Mouse (Mus musculus) liver, embryonic 12.5 days (tissue): ENCODE measurements around the gene Kcnj5. TPM values are rescaled to one million over a fixed set of nuclear protein-coding genes. Genes with fewer than 3 reads are reported as not detected.
A peak's percentile ranks its signal among the peaks of the same experiment; 100 is the strongest.

ENCODE experiments used
- ATAC-seq: fragments of 200-750 bp; cut with Nextera tagmentation; 2 replicates; pipeline ENCODE4 v1.8.0; 2017; ENCODE audit warnings: moderate number of reproducible peaks, mild to moderate bottlenecking, moderate library complexity
- H3K27ac ChIP-seq: fragments of 300-500 bp; sonication (generic); 2 replicates; pipeline ENCODE4 v1.5.1; 2016; ENCODE audit warnings: mild to moderate bottlenecking
- H3K27me3 ChIP-seq: fragments of 300-500 bp; sonication (generic); replicated peaks from 2 replicates; pipeline ENCODE4 v1.6.1; 2016; ENCODE audit warnings: mild to moderate bottlenecking, moderate library complexity
- H3K36me3 ChIP-seq: fragments of 300-500 bp; sonication (generic); 2 replicates; pipeline ENCODE4 v1.6.1; 2016; ENCODE audit warnings: mild to moderate bottlenecking, moderate library complexity
- H3K4me1 ChIP-seq: fragments of 300-500 bp; sonication (generic); 2 replicates; pipeline ENCODE4 v1.6.1; 2016
- H3K4me2 ChIP-seq: fragments of 300-500 bp; sonication (generic); 2 replicates; pipeline ENCODE4 v1.6.1; 2016; ENCODE audit warnings: mild to moderate bottlenecking, moderate library complexity
- H3K4me3 ChIP-seq: fragments of 300-500 bp; sonication (generic); 2 replicates; pipeline ENCODE4 v1.5.1; 2016; ENCODE audit warnings: mild to moderate bottlenecking, moderate library complexity
- H3K9ac ChIP-seq: fragments of 300-500 bp; sonication (generic); 2 replicates; pipeline ENCODE4 v1.6.1; 2016; ENCODE audit warnings: mild to moderate bottlenecking, moderate library complexity
- H3K9me3 ChIP-seq: fragments of 300-500 bp; sonication (generic); replicated peaks from 2 replicates; pipeline ENCODE4 v1.6.1; 2016; ENCODE audit warnings: mild to moderate bottlenecking, moderate library complexity
- WGBS: fragments of 180-500 bp; shearing (Covaris S2); methylation state at CpG from one replicate; pipeline ENCODE4 v1.1.7; 2016; ENCODE audit not compliant: insufficient replicate concordance; 5-methylcytosine and 5-hydroxymethylcytosine counted together
- polyA plus RNA-seq: library from polyadenylated mRNA; unstranded; fragments of >200 nt; fragmentation: Nextera tagmentation; extraction: Ambion mirVana; gene quantifications from 2 replicates; pipeline ENCODE4 v1.2.1, GENCODE M21; 2016

Gene Kcnj5
- polyA plus RNA-seq, 1 experiment from 2014 or later, result 3.2 TPM

- ATAC-seq, result no peak
- H3K4me3 ChIP-seq, result no peak overlapping the region
- no peak overlapping the region for H3K9ac ChIP-seq
- H3K27me3 ChIP-seq, result no peaks in the 10 kb centered on the region
- 50% methylated on average over 4 of the region's 4 CpGs for WGBS
- no peak overlapping the region for H3K4me2 ChIP-seq
- H3K4me1 ChIP-seq, result no peaks in the 10 kb centered on the region
- no peak overlapping the region for H3K27ac ChIP-seq
- no peaks in the 10 kb centered on the region for H3K9me3 ChIP-seq
- no peaks in the 10 kb centered on the region for H3K36me3 ChIP-seq
Observed at GRCm38 (mm10) chr9:32312208-32312607, 31.9 kb downstream of the Kcnj5 start.

GRCm38 (mm10) chr9:32311786-32312185 lies 32.4 kb downstream of the Kcnj5 start:
- H3K4me2 ChIP-seq, result no peak overlapping the region
- H3K27ac ChIP-seq, result no peak overlapping the region

GRCm38 (mm10) chr9:32302501-32303150 lies 41.5 kb downstream of the Kcnj5 start:
- WGBS, result 71% methylated on average over 13 of the region's 13 CpGs
- no peak overlapping the region for H3K4me3 ChIP-seq
- no peaks in the 10 kb centered on the region for H3K9me3 ChIP-seq
- H3K4me2 ChIP-seq, result no peak overlapping the region
- H3K36me3 ChIP-seq, result no peaks in the 10 kb centered on the region
- peaks cover 8% of the 10 kb centered on the region; the same call in 1 of the 2 replicates for H3K4me1 ChIP-seq
- ATAC-seq, result no peak
- no peak overlapping the region for H3K9ac ChIP-seq
- no peaks in the 10 kb centered on the region for H3K27me3 ChIP-seq
- no peak overlapping the region for H3K27ac ChIP-seq

More at GRCm38 (mm10) chr9:32311786-32312185, 32.4 kb downstream of the Kcnj5 start:
- Histone ChIP-seq H3K9me3 (no peaks in the 10 kb centered on the region), H3K27me3 (no peaks in the 10 kb centered on the region), H3K4me3 (no peak overlapping the region), H3K4me1 (no peaks in the 10 kb centered on the region), H3K9ac (no peak overlapping the region), H3K36me3 (no peaks in the 10 kb centered on the region)
- 66% methylated on average over 14 of the region's 14 CpGs for WGBS
- ATAC-seq, result no peak

GRCm38 (mm10) chr9:32295061-32295800 lies 48.9 kb downstream of the Kcnj5 start:
- Histone ChIP-seq H3K4me1 (peaks cover 15% of the 10 kb centered on the region; the same call in 1 of the 2 replicates), H3K36me3 (no peaks in the 10 kb centered on the region), H3K9me3 (no peaks in the 10 kb centered on the region), H3K4me3 (no peak overlapping the region), H3K4me2 (no peak overlapping the region), H3K9ac (no peak overlapping the region), H3K27me3 (peaks cover 6% of the 10 kb centered on the region), H3K27ac (no peak overlapping the region)
- no peak for ATAC-seq
- 72% methylated on average over 9 of the region's 9 CpGs for WGBS

- no peak overlapping the region for H3K27ac ChIP-seq
- 28% methylated on average over 5 of the region's 5 CpGs for WGBS
Observed at GRCm38 (mm10) chr9:32292686-32293085, 51.5 kb downstream of the Kcnj5 start.

GRCm38 (mm10) chr9:32291618-32292017 lies 52.5 kb downstream of the Kcnj5 start:
- no peak overlapping the region for H3K4me2 ChIP-seq
- H3K27ac ChIP-seq, result no peak overlapping the region
- ATAC-seq, result peak; percentile 46; the same call in 1 of the 2 replicates
- H3K4me3 ChIP-seq, result no peak overlapping the region
- no peak overlapping the region for H3K9ac ChIP-seq
- no peaks in the 10 kb centered on the region for H3K9me3 ChIP-seq
- H3K4me1 ChIP-seq, result peaks cover 17% of the 10 kb centered on the region; the same call in 1 of the 2 replicates
- 21% methylated on average over 7 of the region's 7 CpGs for WGBS
- H3K27me3 ChIP-seq, result peaks cover 6% of the 10 kb centered on the region
- no peaks in the 10 kb centered on the region for H3K36me3 ChIP-seq

More at GRCm38 (mm10) chr9:32292686-32293085, 51.5 kb downstream of the Kcnj5 start:
- Histone ChIP-seq H3K4me3 (no peak overlapping the region), H3K36me3 (no peaks in the 10 kb centered on the region), H3K27me3 (peaks cover 6% of the 10 kb centered on the region), H3K4me2 (no peak overlapping the region), H3K9ac (no peak overlapping the region), H3K4me1 (peaks cover 15% of the 10 kb centered on the region; the same call in 1 of the 2 replicates), H3K9me3 (no peaks in the 10 kb centered on the region)
- no peak for ATAC-seq

GRCm38 (mm10) chr9:32283591-32283990 lies 60.6 kb downstream of the Kcnj5 start:
- no peak for ATAC-seq
- 76% methylated on average over 5 of the region's 5 CpGs for WGBS

GRCm38 (mm10) chr9:32280456-32280855 lies 63.7 kb downstream of the Kcnj5 start:
- H3K27ac ChIP-seq, result no peak overlapping the region
- H3K27me3 ChIP-seq, result no peaks in the 10 kb centered on the region
- H3K4me3 ChIP-seq, result no peak overlapping the region
- peaks cover 37% of the 10 kb centered on the region for H3K4me1 ChIP-seq
- no peak overlapping the region for H3K9ac ChIP-seq
- no peaks in the 10 kb centered on the region for H3K36me3 ChIP-seq
- H3K9me3 ChIP-seq, result no peaks in the 10 kb centered on the region
- 0 out of 2 replicates have a peak overlapping the region, but pooled peaks have one; percentile 11 for H3K4me2 ChIP-seq
- ATAC-seq, result peak; percentile 76
- WGBS, result 9% methylated on average over 5 of the region's 5 CpGs

More at GRCm38 (mm10) chr9:32283591-32283990, 60.6 kb downstream of the Kcnj5 start:
- H3K9ac ChIP-seq, result no peak overlapping the region
- no peak overlapping the region for H3K4me2 ChIP-seq
- no peaks in the 10 kb centered on the region for H3K36me3 ChIP-seq
- no peaks in the 10 kb centered on the region for H3K9me3 ChIP-seq
- no peaks in the 10 kb centered on the region for H3K27me3 ChIP-seq
- no peak overlapping the region for H3K27ac ChIP-seq
- H3K4me1 ChIP-seq, result peaks cover 45% of the 10 kb centered on the region
- H3K4me3 ChIP-seq, result no peak overlapping the region

- no peaks in the 10 kb centered on the region for H3K27me3 ChIP-seq
- H3K9ac ChIP-seq, result no peak overlapping the region
- H3K9me3 ChIP-seq, result no peaks in the 10 kb centered on the region
- H3K4me1 ChIP-seq, result peaks cover 37% of the 10 kb centered on the region
- no peak overlapping the region for H3K27ac ChIP-seq
- H3K36me3 ChIP-seq, result no peaks in the 10 kb centered on the region
- 0 out of 2 replicates have a peak, but pooled peaks have one; percentile 27 for ATAC-seq
- H3K4me2 ChIP-seq, result no peak overlapping the region
- WGBS, result 24% methylated on average over 3 of the region's 3 CpGs
- no peak overlapping the region for H3K4me3 ChIP-seq
Observed at GRCm38 (mm10) chr9:32279789-32280188, 64.4 kb downstream of the Kcnj5 start.

GRCm38 (mm10) chr9:32278052-32278451 lies 66.1 kb downstream of the Kcnj5 start:
- no peaks in the 10 kb centered on the region for H3K36me3 ChIP-seq
- H3K4me3 ChIP-seq, result no peak overlapping the region
- no peak overlapping the region for H3K4me2 ChIP-seq
- WGBS, result 70% methylated on average over 5 of the region's 5 CpGs
- peaks cover 37% of the 10 kb centered on the region for H3K4me1 ChIP-seq
- ATAC-seq, result no peak
- no peak overlapping the region for H3K9ac ChIP-seq
- no peaks in the 10 kb centered on the region for H3K27me3 ChIP-seq
- H3K9me3 ChIP-seq, result no peaks in the 10 kb centered on the region
- H3K27ac ChIP-seq, result no peak overlapping the region

GRCm38 (mm10) chr9:32271896-32272444 lies 72.2 kb downstream of the Kcnj5 start:
- no peak for ATAC-seq

More at GRCm38 (mm10) chr9:32271896-32272444, 72.2 kb downstream of the Kcnj5 start:
- H3K4me3 ChIP-seq, result no peak overlapping the region
- H3K27ac ChIP-seq, result no peak overlapping the region
- H3K4me1 ChIP-seq, result no peaks in the 10 kb centered on the region
- H3K4me2 ChIP-seq, result no peak overlapping the region
- no peak overlapping the region for H3K9ac ChIP-seq
- H3K36me3 ChIP-seq, result no peaks in the 10 kb centered on the region
- WGBS, result 15% methylated on average over 5 of the region's 5 CpGs
- no peaks in the 10 kb centered on the region for H3K27me3 ChIP-seq
- H3K9me3 ChIP-seq, result no peaks in the 10 kb centered on the region
